Mouse (Mus musculus): ENCODE measurements at regions not wholly inside any gene's neighbourhood (a gene's known extent, or its start where the extent isn't known, plus 50 kb on each side); places are given as distances from the start of the nearest gene placed in this dataset.

GRCm38 (mm10) chr12:79965471-79966288 is 147.1 kb downstream of the Zfp36l1 start:
- H3K4me1 ChIP-seq (replicated peaks) = peaks cover 43% of the 10 kb centered on the region
- 5% methylated on average over 46 of the region's 46 CpGs for WGBS (ENCODE audit: insufficient replicate concordance)
- ATAC-seq (ENCODE audit: low read depth) = peak; percentile 72
- H3K9me3 ChIP-seq (replicated peaks) = no peaks in the 10 kb centered on the region
- no peak for DNase-seq
- peak overlapping the region; percentile 81 for H3K4me2 ChIP-seq
- peak overlapping the region; percentile 60 for H3K4me3 ChIP-seq (replicated peaks)
- H3K36me3 ChIP-seq = no peaks in the 10 kb centered on the region
- H3K27ac ChIP-seq = peak overlapping the region; percentile 45
- H3K9ac ChIP-seq = peak overlapping the region; percentile 62
- H3K27me3 ChIP-seq = 0 out of 2 replicates have a peak, but pooled peaks cover 4% of the 10 kb centered on the region

DNA sequence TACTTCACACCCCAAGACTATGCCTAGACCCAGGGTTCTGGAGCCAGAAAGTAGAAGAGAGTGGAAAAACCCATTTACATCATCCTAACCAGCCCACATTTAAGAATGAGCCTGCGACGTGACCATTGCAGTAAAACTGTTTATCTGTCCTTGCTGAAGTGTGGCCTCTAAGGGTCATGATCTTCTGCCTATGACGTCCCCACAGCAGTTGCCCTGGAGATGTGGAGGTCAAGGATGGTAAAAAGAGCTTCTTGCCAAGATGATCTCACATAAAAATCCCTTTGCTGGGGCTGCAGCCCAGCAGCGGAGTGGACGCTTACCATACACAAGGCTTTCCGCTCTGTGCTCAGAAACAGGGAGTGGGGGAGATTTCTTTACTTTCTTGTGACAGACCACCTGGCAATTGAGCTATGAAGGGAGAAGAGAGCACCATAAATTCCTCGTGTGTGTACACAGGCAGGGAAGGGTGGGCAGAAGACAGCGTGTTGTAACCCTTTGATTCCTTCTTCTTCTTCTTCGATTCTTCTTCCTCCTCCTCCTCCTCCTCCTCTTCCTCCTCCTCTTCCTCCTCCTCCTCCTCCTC is 149.3 kb downstream of the Zfp36l1 start:
- Histone ChIP-seq H3K4me3 (replicated peaks) (no peak overlapping the region), H3K4me2 (no peak overlapping the region), H3K9ac (no peak overlapping the region), H3K27ac (no peak overlapping the region), H3K27me3 (0 out of 2 replicates have a peak, but pooled peaks cover 4% of the 10 kb centered on the region), H3K4me1 (replicated peaks) (peaks cover 31% of the 10 kb centered on the region), H3K36me3 (no peaks in the 10 kb centered on the region), H3K9me3 (replicated peaks) (no peaks in the 10 kb centered on the region)
- DNase-seq (no peak), ATAC-seq (ENCODE audit: low read depth) (no peak)
- WGBS (ENCODE audit: insufficient replicate concordance) = 64% methylated on average over 9 of the region's 9 CpGs

DNA sequence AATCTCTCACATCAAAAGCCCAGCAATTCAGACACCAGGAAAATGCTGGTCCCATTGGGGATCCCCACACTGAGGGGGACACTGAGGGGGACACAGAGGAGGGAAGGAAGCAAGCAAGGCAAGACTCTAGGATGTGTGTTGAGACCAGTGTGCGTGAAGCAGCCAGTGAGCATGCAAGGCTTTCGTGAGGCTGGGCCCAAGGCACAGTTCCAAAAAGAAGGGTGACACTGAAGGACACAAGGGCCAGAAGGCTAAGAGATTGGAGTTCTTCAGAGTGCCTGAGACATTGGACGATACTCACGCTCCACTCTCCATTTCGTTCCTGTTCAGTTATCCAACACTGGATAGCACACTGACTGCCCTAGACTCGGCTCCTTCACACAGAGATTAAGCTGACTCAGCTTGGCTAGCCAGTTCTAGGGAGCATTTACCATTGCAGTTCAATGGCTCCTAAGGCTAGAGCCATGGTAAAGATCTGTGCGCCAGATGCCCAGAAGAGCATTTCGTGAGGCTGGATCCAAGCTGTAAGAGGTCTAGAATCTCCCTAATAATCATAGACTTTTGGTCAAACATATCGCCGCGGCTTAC is 150.1 kb downstream of the Zfp36l1 start:
- ATAC-seq (ENCODE audit: low read depth) (no peak), DNase-seq (no peak)
- H3K36me3 ChIP-seq = no peaks in the 10 kb centered on the region
- 81% methylated on average over 11 of the region's 11 CpGs for WGBS (ENCODE audit: insufficient replicate concordance)
- no peak overlapping the region for H3K4me2 ChIP-seq
- no peak overlapping the region for H3K4me3 ChIP-seq (replicated peaks)
- peaks cover 31% of the 10 kb centered on the region for H3K4me1 ChIP-seq (replicated peaks)
- no peak overlapping the region for H3K27ac ChIP-seq
- H3K9ac ChIP-seq = no peak overlapping the region
- 0 out of 2 replicates have a peak, but pooled peaks cover 4% of the 10 kb centered on the region for H3K27me3 ChIP-seq
- H3K9me3 ChIP-seq (replicated peaks) = no peaks in the 10 kb centered on the region

DNA sequence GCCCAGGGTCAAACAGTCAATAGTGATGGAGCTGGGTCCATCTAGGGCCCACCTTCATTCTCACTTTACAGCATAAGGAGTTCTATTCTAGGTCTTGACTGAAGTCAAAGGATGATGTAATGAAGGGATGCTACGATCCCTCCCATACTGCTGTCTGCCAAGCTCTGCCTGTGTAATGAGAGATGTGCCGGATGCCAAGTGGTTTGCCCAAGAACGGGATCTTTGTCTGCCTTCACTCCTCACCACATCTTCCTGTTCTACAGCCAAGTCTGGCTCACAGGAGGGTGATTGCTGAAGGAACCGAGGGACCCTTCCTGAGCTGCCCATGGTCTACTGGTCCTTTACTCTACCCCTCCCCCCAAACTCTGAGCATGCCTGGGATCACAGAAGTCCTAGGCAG is 150.9 kb downstream of the Zfp36l1 start:
- peaks cover 25% of the 10 kb centered on the region for H3K4me1 ChIP-seq (replicated peaks)
- no peak for ATAC-seq (ENCODE audit: low read depth)
- DNase-seq = no peak
- no peak overlapping the region for H3K4me3 ChIP-seq (replicated peaks)
- H3K27me3 ChIP-seq = 0 out of 2 replicates have a peak, but pooled peaks cover 4% of the 10 kb centered on the region
- H3K4me2 ChIP-seq = no peak overlapping the region
- no peaks in the 10 kb centered on the region for H3K36me3 ChIP-seq
- H3K9me3 ChIP-seq (replicated peaks) = no peaks in the 10 kb centered on the region
- WGBS (ENCODE audit: insufficient replicate concordance) = 49% methylated on average over 4 of the region's 4 CpGs
- H3K27ac ChIP-seq = no peak overlapping the region
- no peak overlapping the region for H3K9ac ChIP-seq

- Histone ChIP-seq H3K27me3 (0 out of 2 replicates have a peak, but pooled peaks cover 4% of the 10 kb centered on the region), H3K36me3 (no peaks in the 10 kb centered on the region), H3K27ac (no peak overlapping the region), H3K4me1 (replicated peaks) (peaks cover 17% of the 10 kb centered on the region), H3K4me3 (replicated peaks) (no peak overlapping the region), H3K4me2 (no peak overlapping the region), H3K9me3 (replicated peaks) (no peaks in the 10 kb centered on the region), H3K9ac (no peak overlapping the region)
- DNase-seq (no peak), ATAC-seq (ENCODE audit: low read depth) (no peak)
- 79% methylated on average over 6 of the region's 6 CpGs for WGBS (ENCODE audit: insufficient replicate concordance)
These were observed 151.7 kb downstream of the Zfp36l1 start for GRCm38 (mm10) chr12:79961076-79961475.

DNA sequence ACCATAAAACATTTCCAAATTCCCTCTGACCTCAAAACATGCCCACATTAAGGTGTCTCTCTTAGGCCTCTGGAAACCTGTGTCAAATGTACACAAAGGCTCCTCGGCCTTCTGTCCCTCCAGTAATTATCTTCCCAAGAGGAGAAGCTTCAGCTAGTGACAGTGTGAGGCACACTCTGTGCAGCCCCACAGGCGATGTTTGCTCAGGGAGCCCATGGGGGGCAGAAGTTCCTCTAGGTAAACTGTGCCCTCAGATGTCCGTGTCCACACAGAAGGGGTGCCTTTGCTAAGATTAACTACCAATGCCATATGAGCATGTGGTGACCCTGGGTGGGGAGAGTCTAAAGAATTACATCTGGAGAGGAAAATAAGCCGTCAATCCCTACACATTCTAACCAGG is 152.4 kb downstream of the Zfp36l1 start:
- Histone ChIP-seq H3K4me2 (no peak overlapping the region), H3K9me3 (replicated peaks) (no peaks in the 10 kb centered on the region), H3K4me1 (replicated peaks) (peaks cover 11% of the 10 kb centered on the region), H3K36me3 (no peaks in the 10 kb centered on the region), H3K27me3 (0 out of 2 replicates have a peak, but pooled peaks cover 3% of the 10 kb centered on the region), H3K9ac (no peak overlapping the region), H3K4me3 (replicated peaks) (no peak overlapping the region), H3K27ac (no peak overlapping the region)
- DNase-seq = no peak
- 66% methylated on average over 4 of the region's 4 CpGs for WGBS (ENCODE audit: insufficient replicate concordance)
- ATAC-seq (ENCODE audit: low read depth) = no peak

- DNase-seq (no peak), ATAC-seq (ENCODE audit: low read depth) (no peak)
- H3K27ac ChIP-seq = no peak overlapping the region
- peaks cover 4% of the 10 kb centered on the region for H3K4me1 ChIP-seq (replicated peaks)
- 70% methylated on average over 14 of the region's 14 CpGs for WGBS (ENCODE audit: insufficient replicate concordance)
- no peak overlapping the region for H3K4me3 ChIP-seq (replicated peaks)
- no peaks in the 10 kb centered on the region for H3K9me3 ChIP-seq (replicated peaks)
- H3K4me2 ChIP-seq = no peak overlapping the region
- H3K27me3 ChIP-seq = no peaks in the 10 kb centered on the region
- H3K36me3 ChIP-seq = no peaks in the 10 kb centered on the region
- H3K9ac ChIP-seq = no peak overlapping the region
These were observed 153.1 kb downstream of the Zfp36l1 start for GRCm38 (mm10) chr12:79959540-79960305.

GRCm38 (mm10) chr12:79957211-79957610 is 155.6 kb downstream of the Zfp36l1 start:
- no peaks in the 10 kb centered on the region for H3K4me1 ChIP-seq (replicated peaks)
- H3K27ac ChIP-seq = no peak overlapping the region
- no peaks in the 10 kb centered on the region for H3K36me3 ChIP-seq
- ATAC-seq (ENCODE audit: low read depth) (no peak), DNase-seq (no peak)
- 63% methylated on average over 4 of the region's 4 CpGs for WGBS (ENCODE audit: insufficient replicate concordance)
- H3K27me3 ChIP-seq = no peaks in the 10 kb centered on the region
- H3K9me3 ChIP-seq (replicated peaks) = no peaks in the 10 kb centered on the region
- no peak overlapping the region for H3K4me2 ChIP-seq
- H3K4me3 ChIP-seq (replicated peaks) = no peak overlapping the region
- no peak overlapping the region for H3K9ac ChIP-seq

- no peaks in the 10 kb centered on the region for H3K36me3 ChIP-seq
- 71% methylated on average over 6 of the region's 6 CpGs for WGBS (ENCODE audit: insufficient replicate concordance)
- H3K4me3 ChIP-seq (replicated peaks) = no peak overlapping the region
- no peaks in the 10 kb centered on the region for H3K9me3 ChIP-seq (replicated peaks)
- H3K27me3 ChIP-seq = no peaks in the 10 kb centered on the region
- ATAC-seq (ENCODE audit: low read depth) (no peak), DNase-seq (no peak)
- H3K27ac ChIP-seq = no peak overlapping the region
- H3K4me2 ChIP-seq = no peak overlapping the region
- no peak overlapping the region for H3K9ac ChIP-seq
- H3K4me1 ChIP-seq (replicated peaks) = no peaks in the 10 kb centered on the region
These were observed 156.5 kb downstream of the Zfp36l1 start for GRCm38 (mm10) chr12:79956351-79956750.

DNA sequence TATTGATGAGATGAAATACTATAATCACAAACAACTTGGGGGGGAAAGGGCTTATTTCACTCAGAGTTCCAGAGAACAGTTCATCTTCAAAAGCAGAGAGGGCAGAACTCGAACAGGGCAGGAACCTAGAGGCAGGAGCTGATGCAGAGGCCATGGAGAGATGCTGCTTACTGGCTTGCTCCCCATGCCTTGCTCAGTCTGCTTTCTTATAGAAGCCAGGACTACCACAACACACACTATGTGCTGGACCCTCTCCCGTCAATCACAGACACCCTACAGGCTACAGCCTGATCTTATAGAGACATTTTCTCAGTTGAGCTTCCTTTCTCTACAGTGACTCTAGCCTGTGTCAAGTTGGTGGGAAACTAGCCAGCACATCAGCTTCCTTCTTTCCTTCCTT is 157.3 kb downstream of the Zfp36l1 start:
- Histone ChIP-seq H3K27me3 (no peaks in the 10 kb centered on the region), H3K9me3 (replicated peaks) (no peaks in the 10 kb centered on the region), H3K36me3 (no peaks in the 10 kb centered on the region), H3K27ac (no peak overlapping the region), H3K9ac (no peak overlapping the region), H3K4me1 (replicated peaks) (no peaks in the 10 kb centered on the region; the same call in 1 of the 2 replicates), H3K4me2 (no peak overlapping the region), H3K4me3 (replicated peaks) (no peak overlapping the region)
- 59% methylated on average over 2 of the region's 2 CpGs for WGBS (ENCODE audit: insufficient replicate concordance)
- no peak for DNase-seq
- no peak for ATAC-seq (ENCODE audit: low read depth)

DNA sequence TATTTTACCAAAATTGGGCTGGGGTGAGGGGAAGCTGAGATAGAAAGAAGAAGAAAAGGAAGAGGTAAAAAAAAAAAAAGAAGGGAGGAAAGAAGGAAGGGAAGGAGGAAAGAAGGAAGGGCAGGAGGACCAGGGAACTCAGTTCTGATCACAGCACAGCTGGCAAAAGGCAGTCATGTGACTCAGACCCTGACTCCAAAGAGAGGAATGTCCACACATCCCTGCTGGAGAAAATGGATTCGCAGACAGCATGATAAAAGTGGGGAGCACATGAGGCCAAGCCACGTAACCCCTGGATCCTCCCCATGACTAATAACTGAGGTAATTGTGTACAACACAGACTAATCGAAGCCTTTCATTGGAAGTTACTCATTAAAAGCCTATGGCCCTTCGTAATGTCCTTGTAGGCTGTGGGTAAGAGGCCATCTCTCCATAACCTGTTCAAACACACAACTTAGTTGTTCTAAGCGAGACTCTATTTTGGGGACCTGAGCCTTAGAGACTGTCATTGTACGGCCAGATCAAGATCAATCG is 162.2 kb downstream of the Zfp36l1 start:
- DNase-seq (no peak), ATAC-seq (ENCODE audit: low read depth) (no peak)
- 75% methylated on average over 7 of the region's 7 CpGs for WGBS (ENCODE audit: insufficient replicate concordance)
- no peak overlapping the region for H3K27ac ChIP-seq
- H3K4me1 ChIP-seq (replicated peaks) = peaks cover 10% of the 10 kb centered on the region
- no peak overlapping the region for H3K9ac ChIP-seq
- H3K36me3 ChIP-seq = no peaks in the 10 kb centered on the region
- H3K4me2 ChIP-seq = no peak overlapping the region
- no peak overlapping the region for H3K4me3 ChIP-seq (replicated peaks)
- H3K9me3 ChIP-seq (replicated peaks) = no peaks in the 10 kb centered on the region
- H3K27me3 ChIP-seq = no peaks in the 10 kb centered on the region
